Mouse (Mus musculus): ENCODE data around the gene Prrg1.
A peak's percentile ranks its signal among the peaks of the same experiment; 100 is the strongest.
"Not testable (repeated sequence)": the region's sequence is repeated elsewhere in the genome, so short reads cannot be mapped to it uniquely, and the experiment has no call there.

Gene Prrg1

DNA sequence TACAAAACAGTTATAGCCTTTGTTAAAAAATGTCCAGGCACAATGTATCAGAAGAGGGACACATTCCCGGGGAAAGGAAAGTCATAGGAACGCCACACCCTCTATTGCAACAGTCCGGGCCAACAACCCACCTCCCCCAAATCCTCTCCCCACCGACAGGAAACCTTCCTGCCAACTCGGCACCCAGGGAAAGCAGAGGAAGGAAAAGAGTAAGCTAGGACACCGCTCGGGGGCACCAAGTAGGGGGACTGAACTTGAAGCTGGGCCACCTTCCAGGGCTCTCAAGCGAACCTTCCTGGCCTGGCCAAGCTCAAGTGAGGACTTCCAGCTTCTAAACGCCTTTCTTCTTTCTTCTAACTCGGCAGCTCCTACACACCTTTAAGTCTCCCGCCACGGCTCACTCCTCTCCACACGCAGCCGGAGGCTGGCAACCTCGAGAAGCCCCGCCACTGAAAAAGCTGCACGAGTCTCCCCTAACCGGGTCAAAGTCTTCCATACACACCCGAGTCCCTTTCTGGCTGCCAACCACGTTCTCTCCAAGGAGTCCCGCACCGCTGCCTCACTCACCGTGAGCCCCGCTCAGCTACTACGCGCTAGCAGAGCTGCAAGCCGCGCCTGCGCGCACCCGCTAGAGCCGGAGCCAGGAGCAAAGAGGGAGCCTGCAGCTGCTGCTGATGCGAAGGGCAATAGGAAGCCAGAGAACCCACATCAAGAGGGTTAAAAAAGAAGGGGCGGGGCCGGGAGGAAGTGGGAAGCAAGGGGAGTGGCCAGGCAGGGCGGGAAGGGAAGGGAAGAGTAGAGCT, at the start of gene Prrg1:
Gene Prrg1, minus strand, starts transcription at position 695 of the 803 bp plus-strand sequence.
- DNase-seq (ENCODE audit: low read depth), result peak; percentile 32

DNA sequence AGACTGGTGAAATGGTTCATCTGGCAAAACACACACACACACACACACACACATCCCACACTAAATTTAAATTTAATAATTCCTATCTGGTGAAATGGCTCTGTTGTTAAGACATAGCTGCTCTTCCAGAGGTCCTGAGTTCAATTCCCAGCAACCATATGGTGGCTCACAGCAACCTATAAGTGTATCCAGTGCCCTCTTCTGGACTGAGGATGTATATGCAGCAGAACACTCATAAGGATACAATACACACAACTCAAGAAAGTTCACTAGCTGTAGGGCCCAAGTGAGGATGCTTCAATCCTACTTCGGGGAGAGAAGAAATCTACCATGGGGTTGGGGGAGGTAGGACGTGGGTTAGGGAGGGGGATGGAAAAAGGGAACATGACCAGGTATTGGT, 22.1 kb upstream of the Prrg1 start:
- no peak for DNase-seq (ENCODE audit: low read depth)

GRCm38 (mm10) chrX:78593138-78593537, 9.4 kb upstream of the Prrg1 start:
- no peak for DNase-seq (ENCODE audit: low read depth)

DNA sequence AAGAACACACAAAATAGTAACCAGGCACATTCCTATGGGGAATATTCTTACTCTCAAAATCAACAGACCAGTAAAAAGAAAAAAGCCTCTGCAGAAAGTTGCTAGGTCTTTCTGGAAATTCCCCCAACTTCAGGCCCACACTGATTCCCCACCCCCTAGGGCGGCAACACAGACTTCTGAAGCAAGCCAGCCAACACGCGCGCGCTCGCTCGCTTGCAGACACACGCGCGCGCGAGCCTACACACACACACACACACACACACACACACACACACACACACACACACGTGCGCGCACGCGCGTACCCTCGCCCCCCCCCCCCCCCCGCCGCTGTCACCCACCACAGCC, 868 bp downstream of the Prrg1 start:
- DNase-seq (ENCODE audit: low read depth), result peak; percentile 17

DNA sequence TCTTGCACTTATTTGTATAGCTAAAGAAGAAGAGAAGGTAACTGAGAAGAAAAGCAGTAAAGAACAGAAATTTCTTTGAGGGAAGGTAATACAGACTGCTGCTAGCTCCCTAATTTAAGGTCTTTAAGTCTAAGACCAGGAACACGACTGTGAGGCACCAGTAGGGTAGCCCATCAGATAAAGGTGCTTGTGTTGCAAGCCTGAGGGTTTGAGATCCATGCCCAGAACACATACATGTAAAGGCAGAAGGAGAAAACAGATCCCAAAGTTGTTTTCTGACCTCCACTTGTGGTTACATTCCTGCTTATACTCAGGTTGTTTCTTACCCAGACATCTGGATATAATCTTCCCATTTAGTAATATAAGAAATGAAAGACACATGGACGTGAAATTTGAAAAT, 20.2 kb downstream of the Prrg1 start:
- no peak for DNase-seq (ENCODE audit: low read depth)

DNA sequence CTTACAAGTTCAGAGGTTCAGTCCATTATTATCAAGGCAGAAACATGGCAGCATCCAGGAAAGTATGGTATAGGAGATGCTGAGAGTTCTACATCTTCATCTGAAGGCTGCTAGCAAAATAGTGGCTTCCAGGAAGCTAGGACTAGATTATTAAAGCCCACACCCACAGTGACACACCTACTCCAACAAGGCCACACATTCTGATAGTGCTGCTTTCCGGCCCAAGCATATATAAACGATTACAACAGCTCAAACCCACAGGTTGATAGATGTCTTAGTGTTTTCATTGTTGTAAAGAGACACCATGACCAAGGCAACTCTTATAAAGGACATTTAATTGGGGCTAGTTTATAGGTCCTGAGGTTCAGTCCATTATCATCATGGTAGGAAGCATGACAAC, 30.3 kb downstream of the Prrg1 start:
- DNase-seq (ENCODE audit: low read depth), result no peak

- no peak for DNase-seq (ENCODE audit: low read depth)
Observed at GRCm38 (mm10) chrX:78552704-78553103, 31.0 kb downstream of the Prrg1 start.

DNA sequence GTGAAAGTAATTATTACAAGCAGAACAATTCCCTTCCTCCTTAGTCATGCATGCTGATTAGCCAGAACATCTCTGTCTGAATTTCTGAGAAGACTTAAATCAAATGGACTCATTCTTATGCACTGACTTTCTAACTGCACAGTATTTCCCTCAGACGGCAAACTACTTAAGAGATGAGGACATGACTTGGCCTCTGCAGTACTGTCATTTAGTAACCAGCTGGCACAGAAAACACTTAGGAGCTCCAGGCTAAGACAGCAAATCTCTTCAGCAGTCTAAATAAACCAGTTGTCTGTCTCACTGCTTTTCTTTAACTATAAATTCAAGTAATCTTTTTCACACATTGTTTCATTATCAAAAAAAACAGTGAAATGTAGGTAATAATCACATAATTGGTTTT, 36.0 kb downstream of the Prrg1 start:
- DNase-seq (ENCODE audit: low read depth), result no peak

- peak; percentile 6 for DNase-seq (ENCODE audit: low read depth)
Observed at GRCm38 (mm10) chrX:78539734-78540133, 44.0 kb downstream of the Prrg1 start.

GRCm38 (mm10) chrX:78538632-78539316, 44.9 kb downstream of the Prrg1 start:
- no peak for DNase-seq (ENCODE audit: low read depth)

DNA sequence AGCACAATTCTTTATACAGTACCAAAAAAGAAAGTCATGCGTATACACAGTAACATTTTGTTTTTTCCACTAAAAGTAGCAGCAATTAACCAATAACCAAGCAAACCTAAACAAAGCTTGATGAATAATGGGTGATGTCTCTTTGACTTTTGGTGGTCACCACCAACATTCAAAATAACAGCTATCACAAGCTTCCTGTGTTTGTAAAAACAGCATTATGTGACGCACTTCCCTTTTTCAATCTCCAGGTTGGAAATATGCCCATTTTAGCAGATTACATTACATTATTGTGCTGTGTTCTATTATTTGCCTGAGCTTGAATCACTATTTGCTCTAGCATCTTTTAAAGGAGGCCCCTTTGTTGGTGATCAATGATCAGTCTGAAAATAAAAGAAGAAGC, 65.4 kb downstream of the Prrg1 start:
- no peak for DNase-seq (ENCODE audit: low read depth)

- no peak for DNase-seq (ENCODE audit: low read depth)
Observed at GRCm38 (mm10) chrX:78482987-78483386, 100.7 kb downstream of the Prrg1 start.

DNA sequence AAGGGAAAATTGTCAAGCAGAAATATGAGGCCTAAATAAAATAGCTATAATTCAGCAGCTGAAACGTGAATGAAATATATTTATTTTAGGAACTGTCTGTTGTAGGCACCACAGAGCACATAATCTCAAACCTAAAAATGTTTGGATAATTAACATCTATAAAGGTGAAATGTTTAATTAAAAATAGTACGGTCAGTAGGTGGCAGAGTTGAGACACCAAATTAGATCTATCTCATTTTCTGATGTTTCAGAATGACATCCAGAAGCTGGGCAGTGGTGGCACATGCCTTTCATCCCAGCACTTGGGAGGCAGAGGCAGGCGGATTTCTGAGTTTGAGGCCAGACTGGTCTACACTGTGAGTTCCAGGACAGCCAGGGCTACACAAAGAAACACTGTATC, 104.0 kb downstream of the Prrg1 start:
- DNase-seq (ENCODE audit: low read depth), result no peak

- DNase-seq (ENCODE audit: low read depth), result no peak
Observed at GRCm38 (mm10) chrX:78434357-78434756, 149.3 kb downstream of the Prrg1 start.

DNA sequence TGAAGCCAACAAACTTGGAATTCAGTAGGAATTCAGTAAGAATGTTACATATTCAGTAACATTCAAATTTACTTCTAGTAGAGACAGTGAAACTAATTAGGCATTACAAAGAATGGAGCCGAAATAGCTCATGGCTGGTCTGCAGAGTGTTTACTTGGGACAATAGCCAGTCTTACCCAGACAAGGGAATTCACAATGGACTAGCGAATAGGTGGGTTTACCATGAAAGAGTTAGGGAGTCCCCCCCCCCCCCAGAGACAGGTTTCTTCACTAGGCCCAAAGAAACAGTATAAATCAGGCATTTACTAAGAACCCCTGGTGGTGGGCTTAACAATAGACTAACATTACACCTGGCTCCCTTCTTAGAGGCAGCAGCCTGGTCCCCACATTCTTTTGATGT, 180.3 kb downstream of the Prrg1 start:
- not testable (repeated sequence) for DNase-seq (ENCODE audit: low read depth)
